Mouse (Mus musculus): ENCODE measurements around the gene Dync1li1.

DNA sequence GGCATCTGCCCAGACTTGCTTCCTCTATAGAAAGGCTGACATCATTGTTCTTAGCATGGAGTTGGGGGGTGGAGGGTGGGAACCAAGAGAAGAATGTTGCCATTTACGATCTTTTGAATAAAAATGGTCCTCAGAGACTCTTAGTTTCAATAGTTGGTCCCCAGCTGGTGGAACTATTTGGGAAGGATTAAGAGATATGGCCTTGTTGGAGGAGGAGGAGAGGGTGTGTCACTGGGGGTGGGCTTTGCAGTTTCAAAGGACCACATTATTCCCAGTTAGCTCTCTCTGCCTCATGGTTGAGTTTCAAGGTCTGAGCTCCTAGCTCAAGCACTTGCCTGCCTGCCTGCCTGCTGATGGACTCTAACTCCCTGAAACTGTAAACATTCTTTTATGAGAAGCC, 16.6 kb upstream of the Dync1li1 start:
- no peak for TF ChIP-seq CTCF (IDR thresholded peaks at IDR 0.05)
- no peak for TF ChIP-seq EP300 (IDR thresholded peaks at IDR 0.05)
